30 mouse cellular contexts compared by ENCODE assay signal in genomic region chr3:32890174-32890573, GRCm38 (mm10).
"Had no signal": no experiment of that assay in that cellular context is flagged by ENCODE, and none has a peak within 500 bp of the region (broad histone marks: within the 10 kb centered on the region; RNA-seq: fewer than 3 reads in every experiment).

No protein-coding gene starts in this region.

- H3K27ac ChIP-seq: heart, embryonic 13.5 days; heart, embryonic 15.5 days; hindbrain, embryonic 10.5 days; hindbrain, embryonic 12.5 days; hindbrain, embryonic 13.5 days; hindbrain, embryonic 14.5 days; hindbrain, embryonic 15.5 days; hindbrain, postnatal 0 days; intestine, embryonic 15.5 days; kidney, embryonic 15.5 days; kidney, postnatal 0 days; layer of hippocampus, adult 2 months; left cerebral cortex, adult 2 months had no signal

- DNase-seq: heart, postnatal 10 days; heart, postnatal 14 days; heart, postnatal 36 days; heart, postnatal 4 days; kidney, adult 11 months; kidney, adult 18-20 months; kidney, adult 2 months; kidney, adult 8-10 months; kidney, adult 9 months; kidney, postnatal 10 days; kidney, postnatal 14 days; kidney, postnatal 25 days; kidney, postnatal 36 days; kidney, postnatal 4 days; layer of hippocampus, adult 9-11 months; layer of hippocampus, postnatal 36 days had no signal

- H3K4me3 ChIP-seq: heart, embryonic 12.5 days; heart, embryonic 13.5 days; heart, embryonic 15.5 days; hindbrain, embryonic 10.5 days; hindbrain, embryonic 12.5 days; hindbrain, embryonic 13.5 days; hindbrain, embryonic 15.5 days; intestine, embryonic 15.5 days; kidney, embryonic 15.5 days; layer of hippocampus, adult 2 months; left cerebral cortex, adult 2 months had no signal
